Mouse (Mus musculus): ENCODE measurements at regions not wholly inside any gene's neighbourhood (a gene's known extent, or its start where the extent isn't known, plus 50 kb on each side); places are given as distances from the start of the nearest gene placed in this dataset.
A peak's percentile ranks its signal among the peaks of the same experiment; 100 is the strongest.

- no peaks in the 10 kb centered on the region for H3K27me3 ChIP-seq
- no peaks in the 10 kb centered on the region for H3K9me3 ChIP-seq (replicated peaks)
- WGBS: 75% methylated on average over 6 of the region's 6 CpGs
- H3K4me3 ChIP-seq: no peak overlapping the region
- no peaks in the 10 kb centered on the region for H3K36me3 ChIP-seq (ENCODE audit: poor library complexity, severe bottlenecking)
- no peak overlapping the region for H3K9ac ChIP-seq
- no peak overlapping the region for H3K27ac ChIP-seq
- no peaks in the 10 kb centered on the region for H3K4me1 ChIP-seq
- no peak for ATAC-seq
- H3K4me2 ChIP-seq: no peak overlapping the region
Measured at GRCm38 (mm10) chr9:47229296-47229695, 230.8 kb downstream of the Gm4791 start.

- ATAC-seq: no peak
- Histone ChIP-seq H3K9ac (no peak overlapping the region), H3K4me2 (no peak overlapping the region), H3K4me1 (no peaks in the 10 kb centered on the region; the same call in 1 of the 2 replicates), H3K27ac (no peak overlapping the region), H3K4me3 (no peak overlapping the region), H3K9me3 (replicated peaks) (no peaks in the 10 kb centered on the region), H3K36me3 (ENCODE audit: poor library complexity, severe bottlenecking) (no peaks in the 10 kb centered on the region), H3K27me3 (no peaks in the 10 kb centered on the region)
- 94% methylated on average over 8 of the region's 8 CpGs for WGBS
Measured at GRCm38 (mm10) chr9:47240950-47241349, 242.4 kb downstream of the Gm4791 start.

- ATAC-seq: no peak
- no peaks in the 10 kb centered on the region for H3K9me3 ChIP-seq (replicated peaks)
- no peaks in the 10 kb centered on the region for H3K36me3 ChIP-seq (ENCODE audit: poor library complexity, severe bottlenecking)
- H3K27me3 ChIP-seq: no peaks in the 10 kb centered on the region
- WGBS: 90% methylated on average over 6 of the region's 6 CpGs
- H3K4me1 ChIP-seq: no peaks in the 10 kb centered on the region; the same call in 1 of the 2 replicates
- no peak overlapping the region for H3K4me3 ChIP-seq
- H3K27ac ChIP-seq: no peak overlapping the region
- no peak overlapping the region for H3K9ac ChIP-seq
- no peak overlapping the region for H3K4me2 ChIP-seq
Measured at GRCm38 (mm10) chr9:47242051-47242450, 243.5 kb downstream of the Gm4791 start.

- H3K36me3 ChIP-seq (ENCODE audit: poor library complexity, severe bottlenecking): no peaks in the 10 kb centered on the region
- H3K9me3 ChIP-seq (replicated peaks): no peaks in the 10 kb centered on the region
- H3K27ac ChIP-seq: no peak overlapping the region
- H3K4me2 ChIP-seq: no peak overlapping the region
- H3K4me3 ChIP-seq: no peak overlapping the region
- ATAC-seq: no peak
- no peaks in the 10 kb centered on the region for H3K27me3 ChIP-seq
- H3K4me1 ChIP-seq: no peaks in the 10 kb centered on the region; the same call in 1 of the 2 replicates
- H3K9ac ChIP-seq: no peak overlapping the region
- 77% methylated on average over 8 of the region's 8 CpGs for WGBS
Measured at GRCm38 (mm10) chr9:47242526-47242925, 244.0 kb downstream of the Gm4791 start.

- WGBS: 84% methylated on average over 3 of the region's 3 CpGs
- ATAC-seq: no peak
- Histone ChIP-seq H3K9ac (no peak overlapping the region), H3K27me3 (no peaks in the 10 kb centered on the region), H3K4me3 (no peak overlapping the region), H3K4me2 (no peak overlapping the region), H3K27ac (no peak overlapping the region), H3K4me1 (no peaks in the 10 kb centered on the region), H3K9me3 (replicated peaks) (peaks cover 4% of the 10 kb centered on the region; the same call in 1 of the 2 replicates), H3K36me3 (ENCODE audit: poor library complexity, severe bottlenecking) (no peaks in the 10 kb centered on the region)
Measured at GRCm38 (mm10) chr9:47249029-47249428, 250.5 kb downstream of the Gm4791 start.

GRCm38 (mm10) chr9:47251160-47251559 is 252.6 kb downstream of the Gm4791 start:
- H3K4me3 ChIP-seq: no peak overlapping the region
- peaks cover 4% of the 10 kb centered on the region; the same call in 1 of the 2 replicates for H3K9me3 ChIP-seq (replicated peaks)
- no peaks in the 10 kb centered on the region for H3K27me3 ChIP-seq
- no peak overlapping the region for H3K27ac ChIP-seq
- 97% methylated on average over 2 of the region's 2 CpGs for WGBS
- no peak overlapping the region for H3K9ac ChIP-seq
- ATAC-seq: no peak
- H3K4me2 ChIP-seq: no peak overlapping the region
- H3K36me3 ChIP-seq (ENCODE audit: poor library complexity, severe bottlenecking): no peaks in the 10 kb centered on the region
- no peaks in the 10 kb centered on the region for H3K4me1 ChIP-seq

GRCm38 (mm10) chr9:47253836-47254657 is 255.5 kb downstream of the Gm4791 start:
- no peaks in the 10 kb centered on the region for H3K27me3 ChIP-seq
- H3K4me3 ChIP-seq: no peak overlapping the region
- H3K9me3 ChIP-seq (replicated peaks): peaks cover 4% of the 10 kb centered on the region; the same call in 1 of the 2 replicates
- no peak overlapping the region for H3K4me2 ChIP-seq
- no peaks in the 10 kb centered on the region for H3K4me1 ChIP-seq
- no peak overlapping the region for H3K27ac ChIP-seq
- H3K9ac ChIP-seq: no peak overlapping the region
- no peak for ATAC-seq
- 57% methylated on average over 13 of the region's 13 CpGs for WGBS
- no peaks in the 10 kb centered on the region for H3K36me3 ChIP-seq (ENCODE audit: poor library complexity, severe bottlenecking)

GRCm38 (mm10) chr9:47265946-47266490 is 264.0 kb upstream of the Cadm1 start:
- Histone ChIP-seq H3K27me3 (no peaks in the 10 kb centered on the region), H3K27ac (peak overlapping the region; percentile 63), H3K4me2 (no peak overlapping the region), H3K4me1 (peaks cover 18% of the 10 kb centered on the region), H3K9me3 (replicated peaks) (no peaks in the 10 kb centered on the region), H3K9ac (no peak overlapping the region; the same call in 1 of the 2 replicates), H3K36me3 (ENCODE audit: poor library complexity, severe bottlenecking) (no peaks in the 10 kb centered on the region), H3K4me3 (no peak overlapping the region)
- peak; percentile 71 for ATAC-seq
- 28% methylated on average over 9 of the region's 9 CpGs for WGBS

GRCm38 (mm10) chr9:47276303-47277005 is 253.5 kb upstream of the Cadm1 start:
- no peaks in the 10 kb centered on the region for H3K9me3 ChIP-seq (replicated peaks)
- no peak overlapping the region for H3K4me2 ChIP-seq
- 43% methylated on average over 12 of the region's 12 CpGs for WGBS
- no peak overlapping the region for H3K4me3 ChIP-seq
- no peaks in the 10 kb centered on the region for H3K36me3 ChIP-seq (ENCODE audit: poor library complexity, severe bottlenecking)
- ATAC-seq: no peak
- H3K27me3 ChIP-seq: no peaks in the 10 kb centered on the region
- no peak overlapping the region; the same call in 1 of the 2 replicates for H3K27ac ChIP-seq
- H3K9ac ChIP-seq: no peak overlapping the region
- H3K4me1 ChIP-seq: peaks cover 41% of the 10 kb centered on the region

- Histone ChIP-seq H3K9ac (no peak overlapping the region), H3K4me1 (peaks cover 59% of the 10 kb centered on the region), H3K27ac (peak overlapping the region; percentile 94), H3K4me2 (peak overlapping the region; percentile 15; the same call in 1 of the 2 replicates), H3K4me3 (no peak overlapping the region), H3K27me3 (no peaks in the 10 kb centered on the region), H3K9me3 (replicated peaks) (no peaks in the 10 kb centered on the region), H3K36me3 (ENCODE audit: poor library complexity, severe bottlenecking) (no peaks in the 10 kb centered on the region)
- 0 out of 2 replicates have a peak, but pooled peaks have one; percentile 17 for ATAC-seq
- WGBS: 26% methylated on average over 6 of the region's 6 CpGs
Measured at GRCm38 (mm10) chr9:47279410-47279809, 250.6 kb upstream of the Cadm1 start.

GRCm38 (mm10) chr9:47280146-47280545 is 249.8 kb upstream of the Cadm1 start:
- Histone ChIP-seq H3K9ac (no peak overlapping the region; the same call in 1 of the 2 replicates), H3K4me1 (peaks cover 59% of the 10 kb centered on the region), H3K9me3 (replicated peaks) (no peaks in the 10 kb centered on the region), H3K27ac (peak overlapping the region; percentile 94), H3K36me3 (ENCODE audit: poor library complexity, severe bottlenecking) (no peaks in the 10 kb centered on the region), H3K27me3 (no peaks in the 10 kb centered on the region), H3K4me2 (peak overlapping the region; percentile 24), H3K4me3 (no peak overlapping the region)
- WGBS: 6% methylated on average over 7 of the region's 7 CpGs
- ATAC-seq: peak; percentile 73

- 7% methylated on average over 8 of the region's 8 CpGs for WGBS
Measured at GRCm38 (mm10) chr9:47280598-47280997, 249.4 kb upstream of the Cadm1 start.

More at GRCm38 (mm10) chr9:47280598-47280997, 249.4 kb upstream of the Cadm1 start:
- Histone ChIP-seq H3K4me3 (no peak overlapping the region), H3K9ac (no peak overlapping the region; the same call in 1 of the 2 replicates), H3K4me1 (peaks cover 56% of the 10 kb centered on the region), H3K27ac (peak overlapping the region; percentile 94), H3K9me3 (replicated peaks) (no peaks in the 10 kb centered on the region), H3K27me3 (no peaks in the 10 kb centered on the region), H3K36me3 (ENCODE audit: poor library complexity, severe bottlenecking) (no peaks in the 10 kb centered on the region), H3K4me2 (peak overlapping the region; percentile 24)
- ATAC-seq: peak; percentile 78
